Mouse (Mus musculus) erythroblast, adult 5-6 weeks (primary cell): ENCODE measurements around the gene Srpx. TPM values are rescaled to one million over a fixed set of nuclear protein-coding genes. Genes with fewer than 3 reads are reported as not detected.

Experiments
- ATAC-seq: replicated peaks from 2 replicates; pipeline ENCODE4 v1.8.0; 2016; ENCODE audit warnings: moderate number of reproducible peaks, mild to moderate bottlenecking, moderate TSS enrichment, inconsistent platforms; ENCODE audit not compliant: poor library complexity, low FRiP score, severe bottlenecking
- total RNA-seq, 2 experiments: library from RNA; stranded (forward) in 1 of 2; stranded (reverse) in 1 of 2; fragments of 150-400 nt in 1 of 2; fragments of 200-764, 138-1000 nt in 1 of 2; gene quantifications; 2 replicates each; pipeline versions ENCODE4 v1.2.3 to v1.2.4; 2015 to 2017; ENCODE audit warnings: low replicate concordance in 2 of 2

Srpx gene
- not detected in 2 replicates for total RNA-seq (2015; ENCODE audit: low replicate concordance)
- 0.70 and 1.2 TPM in 2 replicates for total RNA-seq (2017; ENCODE audit: low replicate concordance)

GRCm38 (mm10) chrX:10117065-10117719 lies at the start of gene Srpx:
Gene Srpx, minus strand, starts transcription at chrX:10117709.
- no peak for ATAC-seq

GRCm38 (mm10) chrX:10152390-10152789 lies 34.9 kb upstream of the Srpx start:
- ATAC-seq, result no peak

GRCm38 (mm10) chrX:10115780-10116179 lies 1.7 kb downstream of the Srpx start:
- ATAC-seq, result no peak

- ATAC-seq, result no peak
Measured at GRCm38 (mm10) chrX:10110736-10111135, 6.8 kb downstream of the Srpx start.

GRCm38 (mm10) chrX:10108558-10108957 lies 9.0 kb downstream of the Srpx start:
- ATAC-seq, result no peak

- ATAC-seq, result no peak
Measured at GRCm38 (mm10) chrX:10105475-10105874, 12.0 kb downstream of the Srpx start.

- ATAC-seq, result no peak
Measured at GRCm38 (mm10) chrX:10102739-10103138, 14.8 kb downstream of the Srpx start.

GRCm38 (mm10) chrX:10095797-10096196 lies 21.7 kb downstream of the Srpx start:
- no peak for ATAC-seq

- ATAC-seq, result no peak
Measured at GRCm38 (mm10) chrX:10080385-10080784, 37.1 kb downstream of the Srpx start.

GRCm38 (mm10) chrX:10079981-10080380 lies 37.5 kb downstream of the Srpx start:
- no peak for ATAC-seq

GRCm38 (mm10) chrX:10073966-10074365 lies 43.5 kb downstream of the Srpx start:
- ATAC-seq, result no peak

GRCm38 (mm10) chrX:10071529-10071928 lies 46.0 kb downstream of the Srpx start:
- ATAC-seq, result no peak

- ATAC-seq, result no peak
Measured at GRCm38 (mm10) chrX:10070689-10071088, 46.8 kb downstream of the Srpx start.

- no peak for ATAC-seq
Measured at GRCm38 (mm10) chrX:10069405-10069804, 48.1 kb downstream of the Srpx start.

GRCm38 (mm10) chrX:10063781-10064180 lies 53.7 kb downstream of the Srpx start:
- ATAC-seq, result no peak

GRCm38 (mm10) chrX:10063361-10063760 lies 54.1 kb downstream of the Srpx start:
- no peak for ATAC-seq

GRCm38 (mm10) chrX:10062201-10062600 lies 55.3 kb downstream of the Srpx start:
- ATAC-seq, result no peak

- no peak for ATAC-seq
Measured at GRCm38 (mm10) chrX:10034666-10035065, 82.8 kb downstream of the Srpx start.

- no peak for ATAC-seq
Measured at GRCm38 (mm10) chrX:10010202-10010601, 107.3 kb downstream of the Srpx start.

- ATAC-seq, result no peak
Measured at GRCm38 (mm10) chrX:10007675-10008270, 109.7 kb downstream of the Srpx start.

- no peak for ATAC-seq
Measured at GRCm38 (mm10) chrX:10005946-10006345, 111.6 kb downstream of the Srpx start.

- ATAC-seq, result no peak
Measured at GRCm38 (mm10) chrX:10000718-10001117, 116.8 kb downstream of the Srpx start.
